Mouse (Mus musculus) right cerebral cortex, postnatal 36 days (tissue): ENCODE data around the gene Akt3.
A peak's percentile ranks its signal among the peaks of the same experiment; 100 is the strongest.

ENCODE experiments used
- DNase-seq, 2 experiments: peaks; one replicate each; pipeline ENCODE4 v3.0.0; 2022; ENCODE audit warnings: low spot score in 2 of 2, mixed read lengths in 1 of 2

Akt3 gene

DNA sequence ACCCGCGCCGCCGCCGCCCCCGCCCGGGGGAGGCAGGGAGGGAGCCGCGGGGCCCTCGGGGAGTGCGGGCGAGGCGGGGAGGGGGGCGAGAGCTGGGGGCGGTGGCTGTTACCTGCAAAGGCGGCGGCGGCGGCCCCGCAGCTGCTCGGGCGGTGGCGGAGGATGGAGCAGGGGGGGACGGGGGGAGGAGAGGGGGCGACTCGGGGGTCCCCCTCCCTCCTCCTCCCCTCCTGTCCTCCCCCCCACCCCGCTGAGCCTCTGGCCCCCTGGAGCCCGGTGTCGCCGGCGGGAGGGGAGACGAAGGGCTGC, at the start of gene Akt3:
Gene Akt3 (minus strand): TSS at position 170 of the 309 bp plus-strand sequence.
- DNase-seq = peak in 1 of 2 experiments; percentile 9

DNA sequence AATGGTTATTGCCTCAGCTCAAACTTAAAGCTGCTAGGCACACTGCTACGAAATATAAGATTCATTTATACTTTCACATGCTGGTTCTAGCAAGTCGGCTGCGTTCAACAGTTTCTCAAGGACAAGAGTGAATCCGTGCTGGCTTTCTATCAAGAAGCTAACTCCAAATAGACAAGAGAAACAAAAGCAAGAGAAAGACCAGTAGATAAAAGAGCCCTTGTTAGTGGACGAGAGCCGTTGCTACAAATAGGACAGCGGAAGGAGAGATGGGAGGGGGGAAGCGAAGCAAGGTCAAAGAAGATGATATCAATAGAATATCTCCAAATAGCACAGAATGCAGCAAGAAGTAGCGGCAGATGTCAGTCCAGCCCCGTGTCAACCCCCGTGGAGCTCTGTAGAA, 49.5 kb upstream of the Akt3 start:
- peak; percentile 10 to 30 for DNase-seq

DNA sequence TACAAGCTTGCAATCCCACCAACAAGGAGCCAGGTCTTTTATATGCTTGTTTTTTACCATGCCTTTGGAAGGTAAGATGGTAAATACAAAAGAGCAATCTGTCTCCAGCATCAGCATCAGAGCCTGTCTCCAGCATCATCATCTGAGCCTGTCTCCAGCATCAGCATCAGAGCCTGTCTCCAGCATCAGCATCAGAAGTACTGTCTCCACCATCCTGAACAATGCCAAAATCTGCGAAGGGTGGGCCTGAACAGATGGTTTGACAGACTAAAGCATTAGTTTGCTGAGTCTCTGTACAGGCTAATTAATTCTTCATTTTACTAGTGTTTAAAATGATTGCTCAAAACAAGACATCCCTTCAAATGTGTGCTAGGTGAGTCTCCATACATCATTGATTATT, 40.2 kb upstream of the Akt3 start:
- no peak for DNase-seq

DNA sequence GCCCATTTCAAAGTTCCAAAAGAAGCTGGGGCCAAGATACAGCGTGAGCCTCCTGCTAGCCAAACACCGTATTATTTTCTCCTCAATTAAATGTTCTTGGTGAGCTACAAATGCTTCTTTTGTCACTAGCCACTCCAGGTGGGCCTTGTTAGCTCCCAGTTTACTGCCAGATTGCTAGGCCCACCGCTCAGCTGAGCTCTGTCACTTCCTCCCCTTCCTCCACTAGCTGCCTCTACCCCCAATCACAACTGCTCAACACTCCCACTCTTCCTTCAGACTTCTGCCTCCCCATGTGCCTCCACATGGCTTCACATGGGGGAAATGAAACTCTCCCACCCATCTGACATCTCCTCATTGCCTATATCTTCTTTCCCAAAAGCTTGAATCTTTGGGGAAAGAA, 28.8 kb upstream of the Akt3 start:
- DNase-seq = no peak

DNA sequence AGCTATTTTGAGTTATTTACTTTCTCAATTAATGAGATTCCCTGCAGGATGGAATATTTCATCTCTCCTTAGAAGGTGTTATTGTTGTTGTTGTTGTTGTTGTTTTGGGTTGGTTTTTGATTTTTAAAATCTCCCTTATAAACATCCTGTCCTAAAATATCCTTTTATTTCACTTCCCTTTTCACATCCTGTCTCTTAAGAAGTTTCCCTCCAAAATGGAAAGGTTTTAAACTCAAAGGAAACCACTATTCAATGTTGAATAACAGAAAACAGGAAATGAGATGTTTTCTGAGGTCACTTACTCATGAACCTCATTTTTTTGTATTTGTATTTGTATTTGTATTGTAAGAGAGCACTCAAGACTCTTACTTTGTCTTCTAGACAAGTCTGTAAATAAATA, 23.9 kb upstream of the Akt3 start:
- DNase-seq = no peak

DNA sequence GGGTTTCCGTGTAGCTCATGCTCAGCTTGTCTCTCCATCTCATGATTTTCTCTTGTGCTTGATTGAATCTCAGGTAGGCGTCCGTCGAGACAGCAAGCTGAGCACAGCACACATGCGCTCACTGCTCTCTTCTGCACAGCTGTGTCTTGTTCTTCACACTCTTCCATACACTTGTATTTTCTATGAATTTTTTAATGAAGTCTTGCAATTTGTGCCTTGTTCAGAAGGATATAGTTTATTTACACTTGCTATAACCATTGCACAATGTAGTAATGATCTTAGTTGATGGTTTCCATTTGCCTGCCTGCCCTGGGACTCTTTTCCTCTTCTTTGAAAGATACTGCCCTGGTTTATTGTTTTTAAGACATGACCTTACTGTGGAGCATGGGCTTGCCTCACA, 19.4 kb upstream of the Akt3 start:
- DNase-seq = no peak

DNA sequence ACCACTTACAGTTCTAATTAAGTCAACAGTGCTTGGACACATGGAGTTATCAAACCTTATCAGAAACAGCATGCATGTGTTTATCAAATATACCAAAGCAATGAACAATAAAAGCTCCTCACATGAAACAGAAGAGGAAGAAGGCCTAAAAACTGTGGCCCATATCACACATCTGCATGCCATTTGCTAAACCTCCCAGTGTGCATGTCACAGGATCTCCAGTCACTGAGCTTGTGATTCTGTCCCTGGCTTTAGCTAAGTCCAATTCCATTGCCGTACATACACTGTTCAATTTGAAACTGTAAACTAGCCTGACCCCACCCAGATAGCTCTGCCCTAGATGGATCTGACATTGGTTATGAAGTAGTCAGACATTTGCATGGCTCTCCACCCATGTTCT, 9.6 kb upstream of the Akt3 start:
- no peak for DNase-seq

DNA sequence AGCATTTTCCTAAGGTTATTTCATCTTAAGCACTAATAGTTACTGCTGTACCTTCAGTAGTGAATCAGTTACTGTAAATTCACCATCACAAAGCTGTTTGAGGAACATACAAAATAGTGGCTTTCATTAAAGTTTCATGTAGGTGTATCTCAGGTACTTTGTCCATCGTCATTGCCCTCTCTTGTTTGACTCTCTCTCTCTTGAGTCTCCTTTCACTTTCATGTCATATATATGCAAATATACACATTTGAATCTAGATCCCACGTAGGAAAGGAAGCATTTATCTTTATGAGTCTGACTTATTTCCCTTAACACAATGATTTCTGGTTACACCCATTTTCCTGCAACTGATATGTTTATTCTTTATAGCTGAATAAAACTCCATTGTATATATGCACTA, 4.9 kb upstream of the Akt3 start:
- DNase-seq = no peak

DNA sequence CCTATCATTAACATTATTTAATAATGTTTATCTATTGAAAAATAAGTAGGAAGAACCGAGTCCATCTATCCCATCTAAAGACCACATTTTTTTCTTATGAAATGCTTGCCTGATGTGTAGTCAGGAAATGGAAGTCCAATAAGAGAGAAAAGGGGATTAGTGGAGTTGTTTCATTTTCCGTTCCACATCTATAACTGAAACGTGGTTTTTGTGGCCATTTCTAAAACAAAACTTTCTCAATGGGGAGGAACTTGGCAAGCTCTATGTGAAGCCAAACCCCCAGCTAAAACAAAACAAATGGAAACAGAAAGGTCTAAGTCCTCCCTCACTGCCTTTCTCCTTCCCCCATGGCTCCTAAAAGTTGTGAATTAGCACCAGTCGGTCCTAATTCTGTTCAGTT, 2.8 kb upstream of the Akt3 start:
- no peak for DNase-seq

DNA sequence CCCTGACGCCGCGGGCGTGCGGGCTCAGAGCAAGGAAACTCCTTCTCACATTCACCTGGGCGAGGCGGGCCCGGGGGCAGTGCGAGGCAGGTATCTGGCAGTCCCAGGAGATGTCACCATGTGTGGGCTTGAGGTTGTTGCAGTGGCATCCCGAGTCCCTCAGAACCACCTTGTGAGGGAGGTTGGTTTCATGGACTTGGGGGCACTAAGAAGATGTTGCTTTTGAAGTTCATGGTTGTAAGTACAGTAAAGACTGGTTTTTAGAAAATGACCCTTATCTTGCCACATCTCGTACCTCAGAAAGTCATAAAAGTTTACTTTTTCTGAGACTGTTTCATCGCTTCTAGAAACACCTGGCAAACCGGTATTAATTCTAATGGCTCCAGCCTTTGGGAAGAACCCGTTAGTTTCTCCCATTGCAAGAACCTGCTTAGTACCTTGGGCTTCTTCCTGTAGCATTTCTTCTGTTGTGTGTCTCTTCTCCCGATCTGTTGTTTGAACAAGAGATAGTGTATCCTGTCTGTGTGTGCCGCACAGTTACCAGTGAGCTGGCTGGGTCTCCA, 1.1 kb upstream of the Akt3 start:
- no peak for DNase-seq

DNA sequence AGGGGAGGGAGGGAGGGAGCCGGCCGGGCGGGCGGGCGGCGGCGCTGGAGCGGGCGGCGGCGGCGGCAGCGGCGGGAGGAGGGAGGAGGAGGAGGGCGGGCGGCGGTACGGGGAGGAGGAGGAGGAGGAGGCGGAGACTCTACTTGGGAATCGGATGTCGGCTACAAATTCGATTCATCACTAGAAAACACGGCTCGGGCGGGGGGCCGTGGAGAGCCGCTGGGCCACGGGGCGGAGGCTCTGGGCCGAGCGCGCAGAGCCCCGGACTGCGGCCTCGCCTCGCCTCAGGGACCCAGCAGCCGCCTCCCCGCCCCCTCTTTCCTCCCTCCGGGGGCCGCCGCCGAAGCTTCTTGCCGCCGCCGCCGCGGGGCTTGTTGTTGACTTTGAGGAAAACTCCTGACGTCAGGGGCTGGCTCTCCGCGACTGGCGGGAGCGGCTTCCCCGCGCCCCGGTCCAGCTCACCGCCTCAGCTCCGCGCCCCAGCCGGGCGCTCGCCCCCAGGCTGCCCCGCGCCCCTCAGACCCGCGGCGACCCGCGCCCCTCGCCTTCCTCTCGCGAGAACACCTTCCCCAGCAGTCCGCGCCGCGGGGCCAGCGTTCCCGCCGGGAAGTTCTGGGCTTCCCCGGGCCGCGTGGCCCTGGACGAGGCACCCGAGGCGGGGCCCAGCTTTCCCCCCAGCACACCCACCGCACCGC, 487 bp upstream of the Akt3 start:
- DNase-seq = peak; percentile 71 to 78

DNA sequence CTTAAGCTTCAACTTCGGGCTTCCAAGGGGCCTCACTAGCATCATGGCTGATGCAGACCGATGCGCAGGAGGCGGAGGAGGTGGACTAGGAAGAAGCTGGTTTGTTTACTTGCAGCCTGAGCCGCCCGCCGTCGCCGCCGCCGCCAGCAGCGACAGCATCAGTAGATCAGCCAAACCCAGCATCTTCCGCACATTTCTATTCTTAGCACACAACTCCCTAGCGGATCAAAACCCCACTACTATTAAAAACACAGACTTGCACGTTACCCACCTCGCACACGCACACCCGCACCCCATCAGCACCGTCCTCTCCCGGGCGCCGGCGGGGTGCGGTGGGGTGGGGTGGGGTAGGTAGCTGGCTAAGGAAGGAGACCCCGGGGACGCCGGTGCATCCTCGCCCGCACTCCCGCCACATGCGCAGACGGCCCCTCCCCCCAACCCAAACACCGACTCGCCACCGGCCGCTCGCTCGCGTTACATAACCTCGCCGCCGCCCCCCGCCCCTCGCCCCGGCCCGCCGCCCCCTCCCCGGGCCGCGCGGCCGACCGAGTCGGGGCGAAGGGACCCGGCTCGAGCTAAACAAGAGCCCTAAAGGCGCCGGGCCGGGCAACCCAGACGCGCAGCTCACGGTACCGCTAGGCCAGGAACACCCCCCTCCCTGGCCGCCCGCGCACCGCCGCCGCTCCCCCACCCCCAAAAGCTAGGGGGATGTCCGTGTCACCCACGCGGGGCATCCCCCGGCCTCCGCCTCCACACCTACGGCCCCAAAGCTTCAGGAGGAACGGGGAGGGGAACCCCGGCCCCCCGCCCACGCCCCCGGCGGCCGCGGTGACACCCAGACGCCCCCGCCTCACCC, 597 bp downstream of the Akt3 start:
- DNase-seq = peak; percentile 69 to 78

DNA sequence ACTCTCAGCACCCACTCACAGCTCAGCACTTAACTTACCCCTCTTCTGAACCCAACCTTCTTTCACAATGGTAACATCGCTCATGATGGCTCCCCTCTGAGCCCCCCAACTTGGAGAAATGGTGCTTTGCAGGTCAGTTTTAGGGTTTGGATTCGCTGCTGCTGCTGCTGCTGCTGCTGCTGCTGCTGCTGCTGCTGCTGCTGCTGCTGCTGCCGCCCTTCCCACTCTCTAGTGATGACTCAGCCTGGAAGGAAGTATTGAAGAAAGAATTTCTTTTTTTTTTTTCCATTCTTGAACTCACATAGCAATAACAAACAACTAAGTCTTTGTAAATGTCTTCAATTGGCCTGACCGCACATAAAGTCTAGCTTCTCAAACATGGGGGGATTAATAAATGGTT, 9.4 kb downstream of the Akt3 start:
- DNase-seq = no peak

DNA sequence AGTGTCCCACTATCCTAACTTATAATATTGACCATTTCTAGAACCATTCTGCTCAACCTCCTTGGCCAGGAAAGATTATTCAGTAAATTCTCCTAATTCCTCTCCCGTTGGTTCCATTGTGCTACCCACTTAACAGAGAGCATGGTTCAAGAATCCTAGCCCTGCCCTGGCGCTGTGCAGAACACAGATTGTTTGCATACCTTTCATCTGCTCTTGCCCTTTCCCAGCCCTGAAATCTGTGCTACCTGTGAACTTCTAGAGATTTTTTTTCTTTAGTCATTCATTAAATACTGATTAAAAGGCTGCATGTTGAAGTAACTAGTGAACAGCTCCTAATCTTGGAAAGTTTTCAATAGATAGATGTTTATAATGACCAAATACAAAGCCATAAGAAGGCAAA, 19.6 kb downstream of the Akt3 start:
- no peak for DNase-seq

DNA sequence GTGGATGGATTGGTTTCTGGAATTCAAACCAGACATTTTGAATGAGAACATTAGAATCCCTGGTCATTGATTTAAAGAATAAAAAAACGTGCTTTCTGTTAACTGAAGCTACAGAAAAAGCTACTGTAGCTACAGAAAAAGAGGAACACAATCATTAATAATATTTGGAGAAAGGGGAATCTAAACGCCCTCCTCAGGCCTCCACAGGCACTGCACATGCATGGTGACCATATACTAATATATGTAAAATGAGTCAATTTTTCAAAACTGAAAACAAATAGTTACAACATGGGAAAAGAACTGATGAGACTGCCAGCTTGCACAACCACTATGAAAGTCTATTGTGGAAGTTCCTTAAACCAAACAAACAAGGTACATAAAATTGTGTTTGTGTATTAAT, 21.3 kb downstream of the Akt3 start:
- no peak for DNase-seq

DNA sequence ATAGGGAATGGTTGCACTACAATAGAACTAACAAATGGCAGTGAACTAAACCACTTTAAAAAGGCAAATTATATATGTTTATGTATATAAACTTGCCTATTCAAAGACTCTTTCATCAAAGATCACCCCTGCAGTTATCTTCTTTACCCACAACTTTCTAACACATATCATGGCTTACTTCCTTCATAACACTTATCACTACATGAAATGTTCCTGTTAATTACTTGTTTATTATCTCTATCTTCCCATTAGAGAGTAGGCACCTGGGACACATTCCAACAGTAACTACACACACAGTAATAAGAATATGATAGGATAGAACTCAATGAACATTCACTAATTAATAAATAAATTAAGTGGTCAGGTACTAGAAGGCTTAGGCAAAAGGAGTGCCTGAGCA, 21.8 kb downstream of the Akt3 start:
- no peak for DNase-seq

DNA sequence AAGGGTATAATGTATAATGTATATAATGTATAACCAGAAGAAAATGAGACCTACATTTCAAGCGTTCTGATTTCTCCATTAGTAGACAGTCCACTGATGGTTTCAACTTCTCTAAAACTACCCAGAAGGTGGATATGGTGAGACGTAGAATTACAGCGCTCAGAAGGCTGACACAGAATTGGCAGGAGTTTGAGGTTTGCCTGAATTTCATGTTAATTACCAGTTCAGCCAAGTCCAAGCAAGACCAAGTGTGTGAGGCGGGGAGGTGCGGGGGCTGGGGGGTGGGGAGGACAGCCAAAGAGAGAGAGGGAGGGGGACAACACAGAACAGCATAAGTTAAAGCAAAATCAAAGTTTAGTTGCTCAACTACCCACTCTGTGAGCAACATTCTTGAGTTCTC, 23.5 kb downstream of the Akt3 start:
- no peak for DNase-seq

DNA sequence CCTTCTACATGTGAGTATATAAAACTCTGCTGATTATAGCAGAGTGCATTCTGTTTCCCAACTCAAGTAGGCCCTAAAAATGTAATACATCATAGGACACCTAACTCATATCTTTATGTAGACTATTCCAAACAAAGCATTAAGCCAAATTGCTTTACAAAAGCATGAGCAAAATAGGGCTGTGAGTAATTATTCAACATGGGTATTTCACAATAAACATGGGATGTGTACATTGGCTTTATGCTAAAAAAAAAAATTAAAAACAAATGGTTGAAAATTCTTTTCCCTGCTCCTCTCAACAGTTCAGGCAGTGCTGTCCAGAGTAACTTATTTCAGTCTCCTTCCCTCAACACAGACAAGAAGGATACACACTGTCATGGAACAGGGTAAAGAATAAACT, 26.9 kb downstream of the Akt3 start:
- DNase-seq = no peak

DNA sequence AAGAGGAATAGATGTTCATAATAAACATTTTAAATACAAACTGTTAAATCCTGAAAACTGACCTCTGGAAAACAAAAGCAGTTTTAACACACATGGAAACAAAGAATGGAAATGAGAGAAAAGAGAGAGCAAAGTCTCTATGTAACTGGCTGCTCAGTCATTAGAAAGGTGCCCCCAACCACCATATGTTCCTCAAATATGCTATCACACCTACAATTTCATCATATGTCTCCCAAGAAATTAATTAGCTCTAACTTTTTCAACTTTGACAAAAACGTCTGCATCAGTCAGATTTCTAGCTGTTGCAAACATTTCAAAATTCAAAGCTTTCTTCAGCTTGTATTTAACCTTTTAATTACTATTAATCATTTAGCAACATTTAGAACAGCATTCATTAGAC, 59.0 kb downstream of the Akt3 start:
- DNase-seq = no peak

DNA sequence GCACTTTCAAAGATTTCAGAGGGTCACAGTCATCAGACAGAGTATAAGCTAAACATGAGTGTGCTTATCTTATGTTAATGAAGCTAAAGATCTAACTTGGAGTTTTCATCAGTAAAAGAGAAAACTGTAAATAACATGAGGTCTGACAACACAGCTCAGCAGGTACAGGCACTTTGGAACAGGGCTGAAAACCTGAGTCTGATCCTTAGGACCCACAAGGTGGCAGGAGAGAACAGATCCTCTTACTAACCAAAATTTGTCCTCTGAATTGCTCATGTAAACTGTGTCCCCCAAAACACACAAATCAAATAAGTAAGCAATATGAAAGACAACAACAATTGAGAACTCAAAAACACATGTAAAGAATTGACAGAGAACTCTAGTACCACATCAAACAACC, 62.8 kb downstream of the Akt3 start:
- DNase-seq = no peak

DNA sequence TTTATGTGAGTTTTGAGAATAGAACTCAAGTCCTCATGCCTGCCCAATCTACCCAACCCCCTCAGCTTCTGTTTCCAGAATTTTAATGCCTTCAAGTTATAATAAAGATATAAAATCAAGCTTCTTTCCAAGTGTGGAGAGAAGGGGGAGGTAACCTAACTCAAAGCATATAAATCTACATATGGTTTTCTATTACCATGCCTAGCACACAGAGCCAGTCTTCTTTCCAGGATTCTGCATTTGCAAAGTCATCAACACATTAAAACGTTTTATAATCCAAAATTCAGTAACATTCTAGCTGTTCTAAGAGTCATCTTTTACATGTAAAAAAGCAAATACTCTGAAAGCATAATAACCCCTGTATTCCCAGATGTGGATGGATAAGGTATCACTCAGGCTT, 63.7 kb downstream of the Akt3 start:
- DNase-seq = no peak

DNA sequence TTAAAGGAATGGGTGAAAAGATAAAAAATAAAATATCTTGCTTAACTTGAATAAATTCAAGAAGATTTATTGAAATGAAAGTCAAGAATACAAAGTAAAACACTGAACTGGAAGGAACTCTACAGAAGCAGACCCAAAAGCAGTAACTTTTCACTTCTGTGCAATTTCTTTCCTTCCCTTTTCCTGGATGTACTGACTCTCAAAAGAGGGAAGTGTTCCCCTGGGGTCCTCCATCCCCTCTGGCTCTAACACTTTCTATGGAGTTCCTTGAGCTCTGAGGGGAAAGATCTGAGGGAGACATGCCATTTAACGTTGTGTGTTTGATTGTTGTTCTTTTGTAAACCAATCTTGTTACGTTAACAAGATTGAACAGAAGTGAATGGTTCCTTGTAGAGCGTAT, 66.4 kb downstream of the Akt3 start:
- DNase-seq = no peak

DNA sequence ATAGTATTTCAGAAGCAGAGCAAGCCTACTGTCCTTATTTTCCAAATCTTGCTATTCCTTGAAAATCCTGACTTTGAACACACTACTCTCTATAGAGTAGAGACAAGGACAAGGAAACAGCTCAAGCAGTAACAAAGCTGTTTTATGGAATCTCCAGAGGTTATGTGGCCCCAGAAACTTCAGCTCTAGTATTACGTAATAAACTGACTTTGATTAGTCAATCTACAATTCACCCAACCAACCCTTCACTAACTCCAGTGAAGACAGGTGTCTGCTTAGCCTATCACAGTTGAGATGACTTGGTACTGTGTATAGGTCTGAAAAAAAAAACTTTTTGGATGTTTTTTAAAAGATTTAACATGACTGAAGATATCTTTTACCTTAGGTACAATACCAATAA, 67.6 kb downstream of the Akt3 start:
- no peak for DNase-seq
